Mouse (Mus musculus): ENCODE measurements around the gene Mthfd1l. TPM values are rescaled to one million over a fixed set of nuclear protein-coding genes. Genes with fewer than 3 reads are reported as not detected.
"Not testable (repeated sequence)": the region's sequence is repeated elsewhere in the genome, so short reads cannot be mapped to it uniquely, and the experiment has no call there.

The Mthfd1l gene
- total RNA-seq, 2 experiments from 2014 or later: 8.4 to 9.2 TPM

DNA sequence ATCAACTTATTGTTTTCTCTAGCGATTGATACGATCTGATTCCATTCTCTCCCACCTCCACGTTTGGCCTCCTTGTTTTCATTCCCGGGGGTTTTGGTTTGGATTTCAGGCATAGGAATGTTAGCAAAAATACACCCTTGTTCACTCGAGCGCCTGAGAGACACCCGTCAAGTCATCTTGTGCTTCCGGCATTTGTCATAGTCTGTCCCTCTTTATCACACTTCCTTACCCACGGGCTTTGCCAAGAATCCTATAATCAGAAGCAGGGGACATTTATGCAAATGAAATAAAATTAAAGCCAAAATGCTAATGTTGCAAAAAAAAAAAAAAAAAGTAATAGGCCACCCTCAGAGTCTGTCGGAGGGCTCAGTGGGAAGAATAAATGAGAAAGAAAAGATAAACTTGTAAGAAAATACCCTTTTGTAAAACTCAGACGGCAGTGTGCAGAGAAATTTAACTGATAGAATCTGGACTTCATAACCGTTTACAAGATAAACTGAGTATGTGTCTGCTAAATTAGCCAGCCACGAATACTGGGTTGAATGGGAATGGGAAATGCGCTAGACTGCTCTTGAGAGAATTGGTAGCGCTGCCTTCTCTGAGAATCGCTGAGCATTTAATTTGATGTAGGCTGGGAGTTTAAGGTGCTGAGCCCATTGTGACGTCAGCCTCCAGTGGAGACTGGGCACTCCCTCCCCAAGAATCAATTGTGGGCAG, 139.9 kb downstream of the Mthfd1l start:
- DNase-seq (ENCODE audit: extremely low spot score in 1 of 2, low spot score in 1 of 2): no peak

DNA sequence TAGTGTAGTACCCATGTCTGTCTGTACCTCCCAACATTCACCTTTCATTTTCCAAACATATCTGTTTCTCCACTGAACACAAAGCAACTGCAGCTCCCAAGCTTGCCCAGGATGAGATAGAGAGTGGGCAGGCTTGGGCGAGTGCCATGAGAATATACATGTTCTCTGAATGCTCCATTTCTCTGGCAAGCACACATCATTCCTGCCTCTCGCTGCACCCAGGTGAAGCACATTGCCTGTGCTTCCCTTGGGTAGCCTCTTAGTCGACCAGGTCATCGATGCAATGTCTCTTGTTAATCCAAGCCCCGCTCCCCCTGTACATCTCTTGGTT, 140.4 kb downstream of the Mthfd1l start:
- no peak for DNase-seq (ENCODE audit: extremely low spot score in 1 of 2, low spot score in 1 of 2)

DNA sequence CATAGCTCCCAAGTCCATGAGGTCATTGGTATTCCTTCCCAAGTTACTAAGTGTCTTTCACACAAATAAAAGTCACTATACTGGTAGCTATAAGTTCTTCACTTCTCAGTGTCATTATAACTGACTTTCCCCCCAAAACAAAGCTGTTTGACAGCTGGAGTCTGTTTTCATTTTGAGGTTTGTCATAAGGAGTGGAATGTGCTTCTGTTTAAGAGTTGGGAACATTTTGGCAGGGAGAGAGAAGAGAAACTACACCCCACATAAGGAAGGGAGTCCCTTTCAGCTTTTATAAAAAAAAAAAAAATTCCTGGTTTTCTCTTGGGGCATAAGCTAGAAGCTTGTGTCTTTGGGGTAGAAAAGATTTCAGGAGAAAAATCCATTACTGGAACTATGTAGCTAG, 143.7 kb downstream of the Mthfd1l start:
- DNase-seq (ENCODE audit: extremely low spot score in 1 of 2, low spot score in 1 of 2): no peak

DNA sequence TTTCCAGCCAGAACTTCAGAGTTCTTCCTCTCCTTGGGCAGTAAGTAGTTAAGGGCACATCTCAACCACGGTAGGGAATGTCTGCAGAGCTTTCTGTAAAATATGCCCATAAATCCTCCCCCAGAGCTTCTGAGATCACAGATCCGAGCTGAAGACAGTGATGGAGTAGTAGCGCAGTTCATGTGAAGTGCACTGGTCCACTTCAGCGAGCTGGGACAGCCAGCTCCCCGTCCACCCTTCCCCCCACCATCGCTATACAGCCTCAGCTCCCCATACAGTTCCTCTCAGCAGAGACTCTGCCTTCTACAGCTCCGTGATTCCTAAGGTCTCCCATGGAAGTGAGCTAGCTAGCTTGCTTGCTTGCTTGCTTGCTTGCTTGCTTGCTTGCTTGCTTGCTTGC, 144.2 kb downstream of the Mthfd1l start:
- DNase-seq (ENCODE audit: extremely low spot score in 1 of 2, low spot score in 1 of 2): no peak

DNA sequence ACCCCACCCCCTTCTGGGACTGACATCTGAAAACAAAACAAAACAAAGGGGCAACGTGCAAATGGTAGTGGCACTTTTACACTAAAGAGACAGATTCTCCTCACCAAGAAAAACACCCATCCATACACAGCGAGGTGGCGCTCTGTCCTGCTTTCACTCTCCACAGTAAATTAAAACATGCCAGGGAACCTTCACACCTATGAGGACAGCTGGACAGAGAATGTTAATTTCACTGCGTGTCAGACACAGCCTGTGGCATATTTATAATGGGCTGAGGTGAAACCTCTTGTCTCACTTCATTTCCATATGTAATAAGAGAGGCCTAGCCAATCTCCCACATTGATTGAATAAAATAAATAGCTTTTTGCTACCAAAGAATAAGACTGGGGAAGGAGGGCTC, 146.4 kb downstream of the Mthfd1l start:
- no peak for DNase-seq (ENCODE audit: extremely low spot score in 1 of 2, low spot score in 1 of 2)

DNA sequence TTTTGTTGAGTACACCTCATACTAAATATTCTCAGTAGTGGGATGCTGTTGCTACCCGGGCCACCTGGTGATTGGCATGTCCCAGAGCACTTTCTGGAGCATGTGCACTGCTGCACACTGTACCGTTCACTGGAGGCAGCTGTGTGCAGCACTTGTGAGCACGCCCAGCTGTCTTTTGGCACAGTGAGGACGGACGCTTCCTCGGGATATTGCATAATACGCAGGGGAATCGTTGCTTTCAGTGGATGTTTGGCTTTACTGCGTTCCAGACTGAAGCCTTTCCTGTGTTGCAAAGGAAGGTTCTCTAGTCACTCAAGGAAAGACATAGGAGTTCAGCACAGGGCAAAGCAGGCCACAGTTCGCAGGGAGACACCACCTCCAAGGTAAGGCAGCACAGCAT, 147.8 kb downstream of the Mthfd1l start:
- DNase-seq (ENCODE audit: extremely low spot score in 1 of 2, low spot score in 1 of 2): no peak

DNA sequence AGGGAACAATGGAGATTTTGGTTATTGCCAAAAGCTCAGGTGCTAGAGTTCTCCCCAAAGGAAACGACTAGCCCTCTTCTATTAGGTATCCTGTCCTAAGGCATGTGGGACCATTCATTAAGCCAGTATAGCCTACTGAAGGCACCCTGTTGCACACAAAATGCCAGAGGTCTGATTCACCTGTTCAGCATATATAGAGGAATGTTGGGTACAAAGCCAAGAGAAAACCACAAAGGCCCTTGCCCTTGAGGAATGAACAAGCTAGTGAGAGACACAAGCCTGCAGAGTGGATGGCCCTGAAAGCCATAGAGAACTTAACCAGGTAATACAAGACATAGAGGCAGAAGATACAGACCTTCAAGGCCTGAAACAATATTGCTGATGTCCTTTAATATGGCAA, 148.3 kb downstream of the Mthfd1l start:
- DNase-seq (ENCODE audit: extremely low spot score in 1 of 2, low spot score in 1 of 2): no peak

DNA sequence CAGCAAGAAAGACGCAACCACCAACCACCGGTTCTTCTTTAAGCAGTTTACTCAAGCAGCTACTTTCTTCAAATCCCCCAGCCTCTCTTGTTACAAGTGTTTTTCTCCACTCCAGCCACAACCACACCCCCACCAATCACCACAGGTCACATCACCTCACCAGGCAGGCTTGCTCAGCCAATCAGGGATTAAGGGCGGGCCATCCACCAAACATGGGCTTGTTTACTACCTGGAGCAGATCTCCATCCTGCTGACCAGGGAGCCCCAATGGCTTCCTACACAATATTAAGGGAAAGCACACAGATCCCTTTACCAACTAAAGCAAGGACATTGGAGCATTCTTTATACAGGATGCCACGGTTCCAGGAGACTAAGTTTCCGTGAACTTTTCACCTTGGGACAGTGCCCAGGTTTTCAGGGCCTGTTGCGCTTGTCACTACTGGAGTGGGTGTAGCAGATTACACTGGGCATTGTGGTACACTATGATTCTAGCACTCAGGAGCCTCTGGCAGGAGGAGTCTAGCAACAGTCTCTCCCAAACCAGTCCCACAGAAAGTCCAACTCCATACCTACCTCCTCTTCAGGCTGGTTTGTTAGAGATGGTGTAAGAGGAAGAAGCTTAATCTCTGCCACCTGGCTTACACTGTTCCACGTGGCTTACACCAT, 150.5 kb downstream of the Mthfd1l start:
- not testable (repeated sequence) for DNase-seq (ENCODE audit: extremely low spot score in 1 of 2, low spot score in 1 of 2)

DNA sequence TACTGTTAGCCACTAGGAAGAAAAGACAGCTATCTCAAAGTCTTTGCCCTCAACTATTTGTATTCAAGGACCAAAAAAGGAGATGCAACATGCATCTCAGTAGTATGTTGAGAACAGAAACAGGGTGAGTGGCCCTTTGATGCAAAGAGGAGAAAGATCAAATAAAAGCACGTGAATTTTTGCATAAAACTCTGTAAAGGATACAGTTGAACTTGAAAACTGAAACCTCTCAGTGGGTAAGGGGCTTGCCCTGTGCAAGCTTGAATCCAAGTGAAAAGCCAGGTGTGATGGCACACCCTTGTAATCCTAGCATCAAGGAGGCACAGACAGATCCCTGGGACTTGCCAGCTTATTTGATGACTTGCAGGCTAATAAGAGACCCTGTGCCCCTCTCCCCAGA, 151.2 kb downstream of the Mthfd1l start:
- DNase-seq (ENCODE audit: extremely low spot score in 1 of 2, low spot score in 1 of 2): no peak

DNA sequence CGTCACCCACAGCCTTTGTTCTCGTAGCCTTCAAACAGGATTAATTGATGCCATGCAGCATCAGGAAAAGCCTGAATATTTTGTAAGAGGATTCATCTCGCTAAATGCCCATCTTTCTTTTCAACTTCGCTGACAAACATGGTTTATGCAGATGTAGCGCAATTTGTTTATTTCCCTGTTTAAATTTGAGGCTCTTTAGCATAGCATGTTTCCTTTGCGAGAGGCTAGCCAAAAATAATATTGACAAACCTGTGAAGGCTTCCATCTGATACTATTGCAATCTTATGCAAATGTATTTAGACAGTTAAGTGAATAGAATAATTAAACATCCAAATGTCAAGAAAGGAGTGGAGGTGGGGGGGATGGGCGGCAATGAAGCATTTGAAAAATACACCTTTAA, 152.3 kb downstream of the Mthfd1l start:
- DNase-seq (ENCODE audit: extremely low spot score in 1 of 2, low spot score in 1 of 2): no peak

DNA sequence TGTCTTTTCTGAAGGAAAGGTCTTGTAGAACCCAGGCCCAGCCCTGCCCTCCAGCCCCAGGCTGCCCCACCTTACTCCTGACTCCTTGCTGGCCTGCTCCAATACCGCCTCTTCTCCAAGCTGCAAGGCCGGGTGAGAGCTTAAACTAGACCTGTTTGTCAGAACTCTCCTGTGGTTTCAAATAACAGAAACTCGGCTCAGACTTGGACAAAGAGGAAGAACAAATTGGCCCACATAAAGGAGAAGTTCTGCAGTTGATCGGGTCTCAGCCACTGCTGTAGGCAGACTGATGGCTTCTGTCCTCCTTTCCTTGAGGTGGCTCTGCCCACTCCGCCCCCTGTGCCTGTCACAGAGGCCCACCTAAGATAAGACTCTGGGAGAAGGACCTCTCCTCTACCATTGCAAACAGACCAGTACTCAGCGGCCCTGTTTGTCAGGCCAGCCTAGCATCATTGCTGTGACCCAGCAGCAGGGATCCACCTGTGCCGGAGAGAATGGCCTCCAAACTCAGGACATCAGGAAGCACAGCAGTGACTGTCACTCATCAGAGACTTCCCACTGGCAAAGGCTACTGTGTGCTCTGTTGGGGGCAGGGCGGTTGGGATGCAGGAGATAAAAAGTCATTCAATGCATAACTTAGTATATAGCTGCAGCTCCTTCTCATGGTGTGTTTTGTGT, 153.6 kb downstream of the Mthfd1l start:
- DNase-seq (ENCODE audit: extremely low spot score in 1 of 2, low spot score in 1 of 2): no peak

DNA sequence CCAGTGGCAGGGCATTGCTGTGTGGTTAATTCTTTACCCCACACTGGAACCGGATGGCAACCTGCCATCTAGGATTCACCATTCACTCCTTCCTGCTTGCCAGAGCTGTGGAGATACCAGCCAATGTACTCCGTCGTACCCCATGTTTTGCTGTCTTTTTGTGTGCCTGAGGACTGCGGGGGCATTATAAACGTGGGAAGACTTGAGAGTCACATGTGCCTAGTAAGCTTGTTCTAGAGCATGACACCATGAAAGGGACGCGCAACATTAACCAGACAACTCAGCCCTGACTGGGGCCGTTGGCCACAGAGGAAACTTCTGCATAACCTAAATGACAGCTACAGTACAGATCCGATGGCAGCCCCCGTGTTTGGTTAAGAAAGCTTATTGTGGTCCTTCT, 155.5 kb downstream of the Mthfd1l start:
- DNase-seq (ENCODE audit: extremely low spot score in 1 of 2, low spot score in 1 of 2): no peak

DNA sequence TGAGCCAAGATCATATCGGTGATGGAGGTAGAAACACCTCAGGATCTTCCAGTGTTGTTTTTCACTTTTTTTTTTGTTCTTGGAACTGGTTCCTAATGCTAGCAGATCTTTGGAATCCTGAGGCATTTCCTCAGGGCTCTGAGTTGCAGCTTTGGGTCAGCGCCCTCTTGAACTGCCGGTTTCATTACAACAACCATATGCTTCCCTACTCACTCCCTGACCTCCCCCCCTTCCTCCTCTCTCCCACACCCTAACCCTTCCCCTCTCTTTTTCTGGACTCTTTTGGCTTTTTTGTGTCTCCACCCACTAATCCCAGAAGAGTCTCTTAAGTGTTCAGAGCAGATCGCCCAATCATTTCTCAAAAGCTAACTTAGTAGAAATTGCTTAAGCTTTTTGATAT, 156.0 kb downstream of the Mthfd1l start:
- no peak for DNase-seq (ENCODE audit: extremely low spot score in 1 of 2, low spot score in 1 of 2)

DNA sequence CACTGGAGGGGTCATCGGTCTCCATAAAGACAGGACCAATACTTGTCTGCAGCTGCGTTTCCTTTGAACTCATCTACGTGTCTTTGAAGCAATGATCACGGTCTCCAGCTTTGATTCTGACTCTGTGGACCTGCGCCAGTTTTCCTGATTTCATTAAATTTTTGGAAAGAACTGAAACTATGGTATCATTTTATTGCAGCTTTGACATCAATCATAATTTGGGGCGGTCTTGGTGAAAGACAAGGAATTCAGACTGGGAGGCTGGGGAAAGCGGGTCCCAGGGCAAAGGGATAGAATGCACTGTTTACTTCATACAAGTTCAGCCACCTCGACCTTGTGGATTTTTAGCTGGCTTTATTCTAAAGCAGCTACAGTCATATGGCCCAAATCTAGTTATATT, 156.5 kb downstream of the Mthfd1l start:
- DNase-seq (ENCODE audit: extremely low spot score in 1 of 2, low spot score in 1 of 2): no peak

DNA sequence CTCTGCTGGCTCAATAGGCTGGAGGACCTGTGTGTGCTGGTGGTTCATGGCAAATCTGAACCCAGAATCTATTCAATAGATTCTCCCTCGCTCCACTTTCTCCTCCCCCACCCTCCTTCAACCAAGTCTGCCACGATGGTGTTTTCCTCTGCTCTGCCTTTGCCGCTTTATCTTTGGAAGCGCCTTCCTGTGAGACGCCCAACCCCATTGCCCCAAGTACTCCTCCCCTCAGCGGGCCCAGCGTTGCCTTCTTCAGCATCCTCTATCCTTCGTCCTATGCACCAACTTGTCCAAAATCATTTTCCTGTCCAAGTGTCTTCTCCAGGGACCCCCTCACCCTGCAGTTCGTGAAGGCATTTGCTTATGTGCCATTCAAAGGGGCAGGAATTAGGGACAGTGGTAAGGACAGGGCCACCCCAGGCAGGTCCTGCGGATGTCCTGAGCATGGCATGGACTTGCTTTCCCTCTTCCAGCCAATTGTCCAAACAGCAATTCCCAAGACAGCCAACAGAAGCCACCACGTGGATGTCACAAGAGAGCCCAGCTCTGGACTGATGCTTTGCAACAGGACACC, 157.2 kb downstream of the Mthfd1l start:
- DNase-seq (ENCODE audit: extremely low spot score in 1 of 2, low spot score in 1 of 2): no peak

DNA sequence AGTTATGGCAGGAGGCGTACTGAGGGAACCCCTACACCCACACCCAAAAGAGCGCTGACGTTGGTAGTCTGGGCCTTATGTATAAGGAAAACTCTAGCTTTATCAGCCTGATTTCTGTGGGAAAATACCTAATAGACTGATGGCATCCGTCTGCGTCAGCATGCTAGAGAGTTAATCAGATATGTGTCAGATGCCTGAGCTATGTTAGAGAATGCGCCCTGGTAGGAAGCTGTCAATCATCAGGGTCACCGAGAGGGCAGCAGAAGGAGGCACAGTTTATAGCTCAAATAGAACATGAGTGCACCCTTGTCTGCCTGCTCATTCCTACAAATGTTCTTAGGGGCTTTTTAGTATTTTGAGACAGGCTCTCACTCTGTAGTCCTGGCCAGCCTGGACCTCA, 159.8 kb downstream of the Mthfd1l start:
- DNase-seq (ENCODE audit: extremely low spot score in 1 of 2, low spot score in 1 of 2): no peak

DNA sequence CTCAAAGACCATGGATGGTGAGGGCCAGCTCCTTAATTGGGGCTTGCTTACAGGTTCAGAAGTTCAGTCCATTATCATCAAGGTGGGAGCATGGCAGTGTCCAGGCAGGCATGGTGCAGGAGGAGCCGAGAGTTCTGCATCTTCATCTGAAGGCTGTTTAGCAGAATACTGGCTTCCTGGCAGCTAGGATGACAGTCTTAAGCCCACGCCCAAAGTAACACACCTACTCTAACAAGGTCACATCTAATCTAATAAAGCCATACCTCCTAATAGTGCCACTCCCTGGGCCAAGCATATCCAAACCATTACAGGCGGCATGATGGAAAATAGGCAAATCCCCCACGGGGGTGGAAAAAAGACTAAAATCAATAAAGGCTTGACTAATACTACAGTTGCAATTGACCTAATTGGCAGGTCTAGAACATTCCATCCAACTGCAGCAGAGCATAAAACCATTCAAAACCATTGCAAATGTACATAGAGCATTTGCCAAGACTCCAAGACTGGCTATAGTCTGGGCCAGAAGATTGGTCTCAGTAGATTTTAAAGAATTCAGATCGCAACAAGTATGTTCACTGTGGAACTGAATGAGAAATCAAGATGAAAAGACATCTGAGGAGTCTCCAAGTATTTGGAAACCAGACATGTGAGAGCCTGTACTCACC, 162.3 kb downstream of the Mthfd1l start:
- DNase-seq (ENCODE audit: extremely low spot score in 1 of 2, low spot score in 1 of 2): no peak

DNA sequence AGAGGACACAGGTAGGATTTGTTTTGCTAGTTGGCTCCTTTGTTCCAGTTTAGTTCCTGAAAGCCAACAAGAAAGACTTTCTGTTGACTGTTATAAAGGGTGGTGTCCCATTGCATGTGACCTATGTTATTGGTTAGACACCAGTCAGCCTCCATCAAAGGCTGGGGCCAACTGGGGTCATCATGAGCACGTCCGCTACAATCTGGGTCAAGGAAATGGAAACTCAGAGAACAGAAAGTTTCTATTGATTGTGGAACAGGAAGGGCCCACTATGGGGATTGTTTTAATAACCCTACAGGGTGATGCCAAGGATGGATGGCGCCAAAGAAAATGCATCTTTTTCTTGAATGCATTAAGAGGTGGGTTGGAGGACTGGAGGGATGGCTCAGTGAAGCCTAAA, 166.6 kb downstream of the Mthfd1l start:
- no peak for DNase-seq (ENCODE audit: extremely low spot score in 1 of 2, low spot score in 1 of 2)

DNA sequence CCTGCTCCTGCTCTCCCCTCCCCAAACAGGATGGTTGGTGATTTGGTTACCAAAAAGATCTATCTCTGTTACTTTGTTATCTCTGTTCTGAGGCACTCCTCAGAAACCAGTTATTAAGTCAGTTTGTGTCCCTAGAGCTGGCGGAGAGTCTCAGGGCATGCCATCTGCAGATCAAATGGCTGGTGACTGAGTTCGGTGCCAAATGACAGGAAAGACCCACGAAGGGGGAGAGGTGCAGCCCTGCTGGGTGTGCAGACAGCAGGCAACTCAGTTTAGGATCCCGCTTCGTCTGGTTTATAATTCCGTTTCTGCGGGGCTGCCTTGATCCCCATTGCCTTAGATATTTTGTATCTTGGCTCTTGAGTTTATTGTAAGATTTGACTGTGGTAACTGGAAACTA, 168.8 kb downstream of the Mthfd1l start:
- DNase-seq (ENCODE audit: extremely low spot score in 1 of 2, low spot score in 1 of 2): no peak

DNA sequence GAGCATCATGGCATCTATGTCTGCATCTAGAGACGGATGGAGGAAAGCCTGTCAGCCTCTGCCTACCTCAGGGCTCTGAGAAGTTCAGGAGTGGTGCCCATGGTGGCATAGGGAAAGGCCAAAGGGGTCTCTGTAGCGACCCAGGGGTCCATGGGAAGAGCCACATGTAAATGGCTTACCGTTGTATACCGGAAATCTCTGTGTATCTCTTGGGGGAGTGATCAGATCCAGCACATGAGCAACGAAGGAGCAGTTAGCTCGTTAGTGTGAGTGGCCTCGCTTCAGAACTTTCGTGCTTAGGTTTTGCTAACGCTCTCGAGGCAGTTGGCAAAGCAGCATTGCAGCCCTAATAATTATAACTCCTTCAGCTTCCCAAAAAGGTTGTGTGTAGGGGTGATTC, 169.9 kb downstream of the Mthfd1l start:
- no peak for DNase-seq (ENCODE audit: extremely low spot score in 1 of 2, low spot score in 1 of 2)

DNA sequence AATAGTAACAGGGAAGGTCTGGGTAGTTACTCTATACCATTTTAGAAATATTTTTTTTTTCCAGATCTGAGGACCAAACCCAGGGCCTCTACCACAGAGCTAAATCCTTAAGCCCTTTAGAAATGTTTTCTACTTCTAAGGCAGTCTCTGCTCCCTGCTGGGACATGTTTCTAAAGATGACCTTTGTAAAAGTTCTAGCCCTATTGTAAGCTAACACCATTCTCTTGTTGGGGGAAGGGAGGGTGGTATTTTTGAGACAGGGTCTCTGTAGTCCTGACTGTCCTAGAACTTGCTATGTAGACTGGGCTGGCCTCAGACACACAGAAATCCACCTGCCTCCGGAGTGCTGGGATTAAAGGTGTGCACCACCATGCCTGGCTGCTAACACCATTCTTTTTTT, 170.5 kb downstream of the Mthfd1l start:
- no peak for DNase-seq (ENCODE audit: extremely low spot score in 1 of 2, low spot score in 1 of 2)

All from layer of hippocampus, postnatal 25 days (tissue).